In the genomic region with DNA sequence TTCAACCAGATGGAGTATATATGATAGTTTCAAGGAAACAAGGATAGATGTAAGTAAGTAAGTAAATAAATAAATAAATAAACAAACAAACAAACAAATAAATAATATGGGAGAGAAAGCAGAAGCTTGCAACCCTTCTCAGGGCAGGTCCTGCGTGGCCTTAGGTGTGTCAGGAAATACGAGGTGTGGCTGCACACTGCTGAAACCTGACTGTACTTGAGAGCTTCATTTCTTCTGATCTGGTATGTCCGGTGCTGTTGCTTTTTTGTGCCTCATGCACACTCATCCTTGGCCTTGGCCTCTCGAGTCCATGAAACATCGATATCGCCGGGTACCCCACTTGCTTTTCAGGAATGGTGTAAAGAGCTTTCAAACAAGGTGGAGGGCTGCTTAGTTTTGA, we compare ENCODE assay signal across 23 mouse cellular contexts. TPM values are rescaled to one million over a fixed set of nuclear protein-coding genes. Genes with fewer than 3 reads are reported as not detected.
DNase-seq lines count a peak whose midpoint lies in the region; TF ChIP-seq lines count a peak whose summit lies in the region.
"Had no signal": no experiment of that assay in that cellular context is flagged by ENCODE, and none has a peak within 500 bp of the region (broad histone marks: within the 10 kb centered on the region; RNA-seq: fewer than 3 reads in every experiment).

No protein-coding gene starts in this region.

- DNase-seq in ES-CJ7 (ENCODE audit: low read depth, low spot score) (peak; percentile 43), ES-E14 (ENCODE audit: low read depth, low spot score) (no peak), ZHBTc4 (ENCODE audit: low read depth, low spot score) (peak; percentile 40)
- no peak for DNase-seq in layer of hippocampus, postnatal 36 days
- DNase-seq in thymus, postnatal 0 days (ENCODE audit: low spot score): no peak
- DNase-seq in kidney, adult 8-10 months: no peak
- DNase-seq: adrenal gland, postnatal 10 days; adrenal gland, postnatal 36 days; cerebellum, adult 18-20 months; cerebellum, adult 9-10 months; cerebellum, postnatal 14 days; gastrocnemius, adult 2 months; gastrocnemius, postnatal 14 days; heart, adult 18-20 months; heart, postnatal 14 days; heart, postnatal 4 days had no signal

- peak overlapping the region; percentile 67; the same call in 1 of the 2 replicates for H3K27ac ChIP-seq in ES-E14 (ENCODE audit: insufficient read depth, low read depth, low read length, poor library complexity, severe bottlenecking)
- H3K27ac ChIP-seq: forebrain, embryonic 10.5 days; forebrain, embryonic 13.5 days; gastrocnemius, adult 2 months; heart, embryonic 15.5 days; hindbrain, embryonic 14.5 days; hindbrain, postnatal 0 days had no signal

- no peak overlapping the region; the same call in 1 of the 2 replicates for H3K9ac ChIP-seq in ES-E14 (ENCODE audit: insufficient read depth, low read depth, low read length, poor library complexity, severe bottlenecking)
- H3K9ac ChIP-seq: forebrain, embryonic 13.5 days; heart, embryonic 12.5 days; heart, embryonic 15.5 days; hindbrain, embryonic 14.5 days had no signal

- H3K4me3 ChIP-seq in ES-E14 (ENCODE audit: insufficient read depth in 1 of 2, low read depth in 1 of 2, low read length in 2 of 2, poor library complexity in 1 of 2, severe bottlenecking in 1 of 2): no peak overlapping the region
- H3K4me3 ChIP-seq: forebrain, embryonic 10.5 days; forebrain, embryonic 13.5 days; gastrocnemius, adult 2 months; heart, embryonic 12.5 days; heart, embryonic 15.5 days had no signal

- peaks cover 15% of the 10 kb centered on the region for H3K36me3 ChIP-seq in ES-E14 (ENCODE audit: control insufficient read depth, insufficient read depth, low read length, poor library complexity, severe bottlenecking)

- H3K9me3 ChIP-seq in ES-E14 (ENCODE audit: control insufficient read depth, insufficient read depth, low read depth, low read length): no peaks in the 10 kb centered on the region
- H3K9me3 ChIP-seq: forebrain, embryonic 10.5 days; forebrain, embryonic 13.5 days; G1E; heart, embryonic 12.5 days; heart, embryonic 15.5 days had no signal

- in situ Hi-C loops in ES-E14 (cut with MboI; ENCODE audit: low sequenced_read_pairs in 2 of 2, unreplicated experiment in 2 of 2): no loop called here

- H3K4me1 ChIP-seq in ES-E14 (ENCODE audit: control insufficient read depth in 2 of 2, insufficient read depth in 2 of 2, low read length in 2 of 2, poor library complexity in 1 of 2): peaks cover 0 to 6% of the 10 kb centered on the region in 2 experiments; a peak in 2 of 4 replicates
- H3K4me1 ChIP-seq: forebrain, embryonic 10.5 days; forebrain, embryonic 13.5 days had no signal

TF ChIP-seq in ES-E14, 5 proteins besides CTCF, POLR2A, EP300 and RAD21:
- TF ChIP-seq MAFK (IDR thresholded peaks at IDR 0.05; ENCODE audit: insufficient read depth, low read depth, low read length): no peak
- no peak for TF ChIP-seq ZC3H11A (IDR thresholded peaks at IDR 0.05; ENCODE audit: borderline replicate concordance, low read depth, low read length)
- TF ChIP-seq HCFC1 (IDR thresholded peaks at IDR 0.05; ENCODE audit: borderline replicate concordance, insufficient read depth, low read length): no peak
- no peak for TF ChIP-seq CHD2 (IDR thresholded peaks at IDR 0.05; ENCODE audit: low read depth, low read length)
- TF ChIP-seq ZNF384 (IDR thresholded peaks at IDR 0.05; ENCODE audit: low read depth, low read length): no peak
TF ChIP-seq in ES-E14: peak in this region for 0.

RNA-seq across cellular contexts. Expression of a gene that starts 13.7 kb away (rescaled TPM):
- total RNA-seq in ES-E14 (2012; rRNA removed): 268 and 390 TPM in 2 replicates
- total RNA-seq in layer of hippocampus, postnatal 36 days (2021): 100 to 1,000 TPM; 311 to 331 TPM
- 316 and 328 TPM in 2 replicates for polyA plus RNA-seq in thymus, postnatal 0 days (2015; fragmentation: Nextera tagmentation; extraction: Ambion mirVana)

Comparison
In these comparisons a context has a peak if more than half of its experiments do, and no peak if none do; other contexts are left out.
1. DNase-seq: peak in ES-CJ7 (single experiment) and ZHBTc4 (single experiment); none in ES-E14 (single experiment), layer of hippocampus, postnatal 36 days (0 of 2), thymus, postnatal 0 days (single experiment) and kidney, adult 8-10 months (0 of 2).